In genomic region chr8:86495056-86495455, GRCm38 (mm10) we compare ENCODE assay signal across 21 mouse cellular contexts.
DNase-seq lines count a peak whose midpoint lies in the region; ATAC-seq and TF ChIP-seq lines count a peak whose summit lies in the region.
"Had no signal": no experiment of that assay in that cellular context is flagged by ENCODE, and none has a peak within 500 bp of the region (broad histone marks: within the 10 kb centered on the region; RNA-seq: fewer than 3 reads in every experiment).

No protein-coding gene starts in this region.

- no peak overlapping the region for H3K27ac ChIP-seq in liver, adult 2 months (replicated peaks; ENCODE audit: insufficient read depth, low read depth, low read length)
- no peak overlapping the region for H3K27ac ChIP-seq in liver, embryonic 11.5 days (ENCODE audit: low read depth, low read length)

- no peaks in the 10 kb centered on the region for H3K27me3 ChIP-seq in liver, adult 2 months (ENCODE audit: control insufficient read depth, insufficient read depth, low read length)
- no peaks in the 10 kb centered on the region for H3K27me3 ChIP-seq in liver, embryonic 11.5 days (replicated peaks; ENCODE audit: control insufficient read depth, insufficient read depth, low read length)
- H3K27me3 ChIP-seq in megakaryocyte, embryonic 14.5 days (replicated peaks): no peaks in the 10 kb centered on the region
- H3K27me3 ChIP-seq: Patski had no signal

- WGBS in liver, adult 2 months: 55% methylated on average over 4 of the region's 4 CpGs
- WGBS in liver, embryonic 11.5 days: 84% methylated on average over 4 of the region's 4 CpGs

- TF ChIP-seq POLR2A in liver, adult 2 months (IDR thresholded peaks at IDR 0.05; ENCODE audit: extremely low read depth, insufficient read depth, low read length): no peak

- H3K9ac ChIP-seq in liver, adult 2 months (ENCODE audit: low read depth, low read length): no peak overlapping the region
- no peak overlapping the region for H3K9ac ChIP-seq in liver, embryonic 11.5 days (ENCODE audit: low read depth, low read length)

- no peaks in the 10 kb centered on the region for H3K36me3 ChIP-seq in liver, adult 2 months (ENCODE audit: control insufficient read depth, insufficient read depth, low read length)
- H3K36me3 ChIP-seq in liver, embryonic 11.5 days (ENCODE audit: control insufficient read depth, insufficient read depth, low read length): no peaks in the 10 kb centered on the region
- H3K36me3 ChIP-seq in megakaryocyte, embryonic 14.5 days (replicated peaks; ENCODE audit: low read length): no peaks in the 10 kb centered on the region
- H3K36me3 ChIP-seq: G1E had no signal

- ATAC-seq in liver, embryonic 11.5 days (replicated peaks; ENCODE audit: low FRiP score): no peak
- ATAC-seq in megakaryocyte, adult 5-6 weeks (ENCODE audit: poor library complexity, severe bottlenecking): no peak
- ATAC-seq: activated CD4-positive, CD25-positive, alpha-beta regulatory T cell, adult 4 months; CD4-positive, CD25-positive, alpha-beta regulatory T cell, adult 4 months; Patski had no signal

- H3K9me3 ChIP-seq in liver, embryonic 11.5 days (ENCODE audit: control insufficient read depth, low read length): no peaks in the 10 kb centered on the region
- H3K9me3 ChIP-seq in megakaryocyte, embryonic 14.5 days: no peaks in the 10 kb centered on the region
- H3K9me3 ChIP-seq: G1E had no signal

- no peak for TF ChIP-seq CTCF in liver, adult 2 months (IDR thresholded peaks at IDR 0.05; ENCODE audit: low read depth, low read length)

- peaks cover 20% of the 10 kb centered on the region for H3K4me1 ChIP-seq in liver, adult 2 months (ENCODE audit: control insufficient read depth, insufficient read depth, low read length)
- H3K4me1 ChIP-seq in liver, embryonic 11.5 days (replicated peaks; ENCODE audit: control insufficient read depth, insufficient read depth, low read length): no peaks in the 10 kb centered on the region
- no peaks in the 10 kb centered on the region for H3K4me1 ChIP-seq in megakaryocyte, embryonic 14.5 days

- no peak overlapping the region for H3K4me3 ChIP-seq in liver, adult 2 months (ENCODE audit: insufficient read depth, low read depth, low read length)
- H3K4me3 ChIP-seq in liver, embryonic 11.5 days (ENCODE audit: low read depth, low read length): no peak overlapping the region
- H3K4me3 ChIP-seq in megakaryocyte, embryonic 14.5 days (replicated peaks): peak overlapping the region; percentile 31

- no peak overlapping the region for H3K4me2 ChIP-seq in liver, embryonic 11.5 days

- peak; percentile 64 for DNase-seq in liver, adult 2 months (ENCODE audit: extremely low read depth, low read depth, low spot score)
- DNase-seq in liver, embryonic 11.5 days (ENCODE audit: low spot score): no peak
- peak; percentile 68 for DNase-seq in Muller cell, postnatal 12 days (ENCODE audit: inconsistent ontology term)
- DNase-seq in spleen, postnatal 36 days (ENCODE audit: low spot score in 2 of 2): no peak
- DNase-seq: adrenal gland, adult 2 months; adrenal gland, adult 8-10 months; adrenal gland, postnatal 10 days; adrenal gland, postnatal 14 days; adrenal gland, postnatal 25 days; adrenal gland, postnatal 36 days; B cell, adult 2 months; cerebellum, adult 11 months; cerebellum, adult 11-12 months; cerebellum, adult 18-20 months; cerebellum, adult 2 months had no signal

- no peaks in the 10 kb centered on the region for H3K79me2 ChIP-seq in liver, adult 2 months (ENCODE audit: control insufficient read depth, insufficient read depth, low read length)

Comparison
In these comparisons a context has a peak if more than half of its experiments do, and no peak if none do; other contexts are left out.
1. DNase-seq: peak in liver, adult 2 months (single experiment) and Muller cell, postnatal 12 days (single experiment); none in liver, embryonic 11.5 days (single experiment) and spleen, postnatal 36 days (0 of 2).